Mouse (Mus musculus): ENCODE results near the gene Eif3i. TPM values are rescaled to one million over a fixed set of nuclear protein-coding genes. Genes with fewer than 3 reads are reported as not detected.

Gene Eif3i
- polyA plus RNA-seq, 1 experiment from 2014 or later = 274 TPM

- Histone ChIP-seq H3K27me3 (ENCODE audit: control insufficient read depth, insufficient read depth, low read length) (no peaks in the 10 kb centered on the region), H3K4me1 (replicated peaks; ENCODE audit: control insufficient read depth, insufficient read depth, low read length) (no peaks in the 10 kb centered on the region), H3K27ac (ENCODE audit: low read depth, low read length) (no peak overlapping the region), H3K36me3 (ENCODE audit: control insufficient read depth, insufficient read depth, low read length) (peaks cover 40% of the 10 kb centered on the region), H3K4me3 (ENCODE audit: low read depth, low read length) (no peak overlapping the region), H3K9me3 (ENCODE audit: control insufficient read depth, low read length) (no peaks in the 10 kb centered on the region), H3K4me2 (replicated peaks; ENCODE audit: low read depth, low read length) (no peak overlapping the region), H3K9ac (ENCODE audit: low read depth, low read length) (no peak overlapping the region)
- ATAC-seq (ENCODE audit: low FRiP score) (no peak), DNase-seq (ENCODE audit: low spot score) (no peak)
- 96% methylated on average over 12 of the region's 12 CpGs for WGBS
Observed at GRCm38 (mm10) chr4:129631867-129632266, 31.4 kb upstream of the Eif3i start.

GRCm38 (mm10) chr4:129630944-129631343 is 30.5 kb upstream of the Eif3i start:
- WGBS = 92% methylated on average over 4 of the region's 4 CpGs
- H3K27ac ChIP-seq (ENCODE audit: low read depth, low read length) = no peak overlapping the region
- no peak for DNase-seq (ENCODE audit: low spot score)
- no peaks in the 10 kb centered on the region for H3K9me3 ChIP-seq (ENCODE audit: control insufficient read depth, low read length)
- no peaks in the 10 kb centered on the region for H3K4me1 ChIP-seq (replicated peaks; ENCODE audit: control insufficient read depth, insufficient read depth, low read length)
- no peak overlapping the region for H3K9ac ChIP-seq (ENCODE audit: low read depth, low read length)
- no peak overlapping the region for H3K4me2 ChIP-seq (replicated peaks; ENCODE audit: low read depth, low read length)
- H3K27me3 ChIP-seq (ENCODE audit: control insufficient read depth, insufficient read depth, low read length) = no peaks in the 10 kb centered on the region
- ATAC-seq (ENCODE audit: low FRiP score) = no peak
- H3K4me3 ChIP-seq (ENCODE audit: low read depth, low read length) = no peak overlapping the region
- H3K36me3 ChIP-seq (ENCODE audit: control insufficient read depth, insufficient read depth, low read length) = peaks cover 38% of the 10 kb centered on the region

DNA sequence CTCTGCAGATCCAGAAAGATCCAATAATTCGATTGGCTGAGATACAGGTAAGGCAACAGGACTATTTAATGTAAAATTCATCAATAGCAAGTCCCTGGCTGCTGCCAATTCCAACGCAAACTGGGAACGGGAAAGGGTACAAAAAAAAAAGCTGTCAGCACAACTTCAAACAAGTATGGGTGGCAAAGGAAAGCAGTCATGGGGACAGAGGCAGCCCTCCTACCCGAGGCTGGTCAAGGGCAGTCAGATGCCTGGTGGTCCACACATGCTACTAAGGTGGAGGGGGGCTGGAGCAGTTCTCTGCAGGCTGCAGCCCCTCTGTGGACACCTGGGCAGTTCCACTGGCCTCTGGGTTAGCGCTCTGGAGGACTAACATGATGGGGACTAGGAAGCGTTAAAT is 25.6 kb upstream of the Eif3i start:
- Histone ChIP-seq H3K4me3 (ENCODE audit: low read depth, low read length) (no peak overlapping the region), H3K4me1 (replicated peaks; ENCODE audit: control insufficient read depth, insufficient read depth, low read length) (peaks cover 12% of the 10 kb centered on the region), H3K27ac (ENCODE audit: low read depth, low read length) (no peak overlapping the region), H3K4me2 (replicated peaks; ENCODE audit: low read depth, low read length) (no peak overlapping the region), H3K9me3 (ENCODE audit: control insufficient read depth, low read length) (no peaks in the 10 kb centered on the region), H3K9ac (ENCODE audit: low read depth, low read length) (no peak overlapping the region), H3K27me3 (ENCODE audit: control insufficient read depth, insufficient read depth, low read length) (no peaks in the 10 kb centered on the region), H3K36me3 (ENCODE audit: control insufficient read depth, insufficient read depth, low read length) (peaks cover 22% of the 10 kb centered on the region)
- 77% methylated on average over 6 of the region's 6 CpGs for WGBS
- no peak for ATAC-seq (ENCODE audit: low FRiP score)
- no peak for DNase-seq (ENCODE audit: low spot score)

- no peaks in the 10 kb centered on the region for H3K27me3 ChIP-seq (ENCODE audit: control insufficient read depth, insufficient read depth, low read length)
- H3K4me3 ChIP-seq (ENCODE audit: low read depth, low read length) = no peak overlapping the region
- ATAC-seq (ENCODE audit: low FRiP score) = no peak
- H3K36me3 ChIP-seq (ENCODE audit: control insufficient read depth, insufficient read depth, low read length) = peaks cover 17% of the 10 kb centered on the region
- 0 out of 2 replicates have a peak overlapping the region, but pooled peaks have one; percentile 71 for H3K4me2 ChIP-seq (replicated peaks; ENCODE audit: low read depth, low read length)
- no peak overlapping the region for H3K27ac ChIP-seq (ENCODE audit: low read depth, low read length)
- 33% methylated on average over 4 of the region's 4 CpGs for WGBS
- peaks cover 12% of the 10 kb centered on the region for H3K4me1 ChIP-seq (replicated peaks; ENCODE audit: control insufficient read depth, insufficient read depth, low read length)
- H3K9me3 ChIP-seq (ENCODE audit: control insufficient read depth, low read length) = no peaks in the 10 kb centered on the region
- no peak for DNase-seq (ENCODE audit: low spot score)
- no peak overlapping the region for H3K9ac ChIP-seq (ENCODE audit: low read depth, low read length)
Observed at GRCm38 (mm10) chr4:129625496-129625895, 25.0 kb upstream of the Eif3i start.

DNA sequence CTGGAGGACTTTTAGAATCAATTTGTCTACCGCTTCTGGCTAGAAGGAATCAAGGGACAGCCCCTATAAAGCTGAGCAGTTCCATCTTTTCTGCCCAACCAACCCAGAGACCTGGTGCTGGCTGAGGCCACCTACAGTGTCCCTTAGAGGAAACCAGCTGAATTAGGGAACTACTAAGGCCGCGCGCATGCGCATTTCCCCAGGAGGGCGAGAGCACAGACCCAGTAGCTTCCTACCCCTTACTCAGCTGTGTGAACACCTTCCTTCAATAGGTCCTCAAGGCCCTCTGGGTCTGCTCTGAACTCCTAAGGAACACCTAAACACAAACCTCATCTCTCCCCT is 24.6 kb upstream of the Eif3i start:
- Histone ChIP-seq H3K27me3 (ENCODE audit: control insufficient read depth, insufficient read depth, low read length) (no peaks in the 10 kb centered on the region), H3K9ac (ENCODE audit: low read depth, low read length) (peak overlapping the region; percentile 16), H3K9me3 (ENCODE audit: control insufficient read depth, low read length) (no peaks in the 10 kb centered on the region), H3K36me3 (ENCODE audit: control insufficient read depth, insufficient read depth, low read length) (peaks cover 16% of the 10 kb centered on the region), H3K4me2 (replicated peaks; ENCODE audit: low read depth, low read length) (peak overlapping the region; percentile 71), H3K27ac (ENCODE audit: low read depth, low read length) (peak overlapping the region; percentile 82), H3K4me1 (replicated peaks; ENCODE audit: control insufficient read depth, insufficient read depth, low read length) (peaks cover 12% of the 10 kb centered on the region), H3K4me3 (ENCODE audit: low read depth, low read length) (peak overlapping the region; percentile 58; the same call in 1 of the 2 replicates)
- peak; percentile 79 for DNase-seq (ENCODE audit: low spot score)
- 2% methylated on average over 6 of the region's 6 CpGs for WGBS
- ATAC-seq (ENCODE audit: low FRiP score) = peak; percentile 6; the same call in 1 of the 2 replicates

DNA sequence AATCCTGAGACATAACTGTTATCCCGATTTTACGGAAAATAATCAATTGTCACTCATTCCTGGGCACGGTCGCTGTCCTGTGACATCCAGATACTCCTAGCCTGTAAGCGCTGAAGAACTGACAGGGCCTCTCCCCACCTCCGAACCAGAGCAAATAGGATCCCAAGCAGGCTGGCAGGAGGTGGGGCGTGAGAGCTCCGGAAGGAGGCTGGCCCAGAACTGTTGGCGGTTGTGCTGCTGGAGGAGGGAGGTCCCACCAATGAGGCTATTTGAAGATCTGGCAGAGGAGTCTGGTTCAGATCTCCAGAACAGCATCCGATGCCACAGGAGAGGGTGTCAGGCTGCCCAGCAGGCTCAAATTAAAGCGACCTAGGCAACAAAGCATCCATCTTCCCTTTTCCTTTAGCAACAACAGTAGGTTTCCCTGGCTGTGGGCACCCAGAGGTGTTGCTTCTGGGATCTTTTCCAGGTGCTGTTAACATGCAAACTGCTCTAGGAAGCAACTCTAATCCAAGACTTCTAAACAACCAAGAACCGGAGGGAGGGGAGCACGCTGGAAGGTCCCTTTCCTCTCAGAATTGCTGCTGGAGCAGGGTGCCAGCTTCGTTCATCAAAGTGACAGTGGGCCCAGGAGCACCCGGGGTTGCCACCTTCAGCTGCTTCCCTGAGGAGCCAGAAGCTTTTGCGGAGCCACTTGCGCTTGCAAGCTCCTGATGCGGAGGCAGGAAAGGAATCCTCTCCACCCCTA is 24.0 kb upstream of the Eif3i start:
- DNase-seq (ENCODE audit: low spot score) (peak; percentile 76), ATAC-seq (ENCODE audit: low FRiP score) (peak; percentile 87)
- Histone ChIP-seq H3K36me3 (ENCODE audit: control insufficient read depth, insufficient read depth, low read length) (peaks cover 14% of the 10 kb centered on the region), H3K9me3 (ENCODE audit: control insufficient read depth, low read length) (no peaks in the 10 kb centered on the region), H3K4me2 (replicated peaks; ENCODE audit: low read depth, low read length) (peak overlapping the region; percentile 71), H3K9ac (ENCODE audit: low read depth, low read length) (peak overlapping the region; percentile 66), H3K4me1 (replicated peaks; ENCODE audit: control insufficient read depth, insufficient read depth, low read length) (peaks cover 12% of the 10 kb centered on the region), H3K4me3 (ENCODE audit: low read depth, low read length) (peak overlapping the region; percentile 58), H3K27me3 (ENCODE audit: control insufficient read depth, insufficient read depth, low read length) (no peaks in the 10 kb centered on the region), H3K27ac (ENCODE audit: low read depth, low read length) (peak overlapping the region; percentile 82)
- 1% methylated on average over 18 of the region's 18 CpGs for WGBS

DNA sequence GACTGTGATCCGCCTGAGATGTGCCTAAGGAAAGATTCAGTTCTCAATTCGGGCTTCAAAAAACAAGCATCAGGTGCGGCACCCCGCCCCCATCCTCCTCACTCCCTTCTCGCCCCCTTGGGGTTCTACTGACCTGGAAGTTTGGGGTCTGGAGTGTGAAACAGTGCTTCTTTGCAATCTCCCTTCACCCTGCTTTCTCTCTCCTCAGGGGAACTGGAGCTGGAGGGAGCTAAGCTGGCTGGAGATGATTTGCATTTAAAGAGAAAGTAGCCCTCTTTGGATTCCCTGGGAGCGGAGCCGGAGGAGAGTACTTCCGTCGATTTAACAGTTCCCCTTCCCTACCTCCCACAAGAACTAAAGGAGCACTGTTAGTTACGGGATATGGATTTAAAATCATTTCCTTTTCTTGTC is 23.2 kb upstream of the Eif3i start, which contains the start of gene Ccdc28b:
Gene Ccdc28b, minus strand, starts transcription at position 267 of the 411 bp plus-strand sequence.
- H3K4me1 ChIP-seq (replicated peaks; ENCODE audit: control insufficient read depth, insufficient read depth, low read length) = peaks cover 12% of the 10 kb centered on the region
- peaks cover 7% of the 10 kb centered on the region for H3K36me3 ChIP-seq (ENCODE audit: control insufficient read depth, insufficient read depth, low read length)
- H3K4me2 ChIP-seq (replicated peaks; ENCODE audit: low read depth, low read length) = peak within 1 kb of the TSS; percentile 71
- peak within 1 kb of the TSS; percentile 82 for H3K27ac ChIP-seq (ENCODE audit: low read depth, low read length)
- H3K4me3 ChIP-seq (ENCODE audit: low read depth, low read length) = peak within 1 kb of the TSS; percentile 58
- DNase-seq (ENCODE audit: low spot score) (peak; percentile 66), ATAC-seq (ENCODE audit: low FRiP score) (peak; percentile 56)
- under 1% methylated on average over 10 of the region's 10 CpGs for whole genome bisulfite sequencing
- no peaks in the 10 kb centered on the region for H3K27me3 ChIP-seq (ENCODE audit: control insufficient read depth, insufficient read depth, low read length)
- H3K9ac ChIP-seq (ENCODE audit: low read depth, low read length) = peak within 1 kb of the TSS; percentile 66
- no peaks in the 10 kb centered on the region for H3K9me3 ChIP-seq (ENCODE audit: control insufficient read depth, low read length)

DNA sequence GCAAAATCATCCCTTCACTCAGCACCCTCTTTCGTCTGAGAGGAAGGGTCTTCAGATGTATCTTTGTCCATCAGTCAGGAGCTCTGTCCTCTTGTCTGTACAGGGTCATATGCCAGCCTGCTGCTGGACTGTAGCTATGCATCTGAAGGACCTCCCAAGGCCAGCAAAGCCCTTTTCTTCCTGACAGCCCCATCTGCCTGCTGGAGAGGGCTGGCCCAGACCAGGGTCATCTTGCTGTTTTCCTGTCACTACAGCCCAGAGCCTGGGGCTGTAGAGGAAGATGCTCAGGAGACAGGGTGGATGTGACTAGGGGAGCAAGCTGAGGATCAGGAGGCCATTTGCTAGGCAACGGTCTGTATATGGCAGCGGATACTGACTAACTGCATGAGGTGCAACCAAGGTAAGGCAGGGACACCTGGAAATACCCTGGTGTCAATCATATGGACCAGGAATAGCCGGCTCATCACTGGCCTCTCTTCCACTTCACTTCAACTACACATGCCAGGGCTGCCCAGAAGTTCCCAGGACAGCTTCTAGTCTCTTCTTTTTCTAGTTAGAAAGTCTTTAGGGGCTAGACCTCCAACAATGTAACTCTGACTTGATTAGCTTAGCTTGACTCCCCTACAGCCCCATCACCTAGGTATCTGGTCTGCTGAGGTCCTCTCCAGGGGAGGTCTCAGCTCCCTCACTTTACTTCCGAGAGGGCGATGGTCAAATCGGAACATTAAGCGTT is 22.5 kb upstream of the Eif3i start:
- Histone ChIP-seq H3K9me3 (ENCODE audit: control insufficient read depth, low read length) (no peaks in the 10 kb centered on the region), H3K4me2 (replicated peaks; ENCODE audit: low read depth, low read length) (peak overlapping the region; percentile 71), H3K27me3 (ENCODE audit: control insufficient read depth, insufficient read depth, low read length) (no peaks in the 10 kb centered on the region), H3K4me3 (ENCODE audit: low read depth, low read length) (peak overlapping the region; percentile 58), H3K27ac (ENCODE audit: low read depth, low read length) (peak overlapping the region; percentile 82; the same call in 1 of the 2 replicates), H3K4me1 (replicated peaks; ENCODE audit: control insufficient read depth, insufficient read depth, low read length) (peaks cover 14% of the 10 kb centered on the region), H3K36me3 (ENCODE audit: control insufficient read depth, insufficient read depth, low read length) (0 out of 2 replicates have a peak, but pooled peaks cover 3% of the 10 kb centered on the region), H3K9ac (ENCODE audit: low read depth, low read length) (peak overlapping the region; percentile 66)
- ATAC-seq (ENCODE audit: low FRiP score) = no peak
- WGBS = 25% methylated on average over 8 of the region's 8 CpGs
- no peak for DNase-seq (ENCODE audit: low spot score)

Measured in hindbrain, embryonic 11.5 days (tissue).